Mouse (Mus musculus) CD8-positive naive resting alpha-beta T cell, adult 2 months (primary cell): Measurements from ENCODE around the gene Spin1.

Experiments
- DNase-seq, 2 experiments: peaks; one replicate each; pipeline ENCODE4 v3.0.0; 2022; ENCODE audit warnings: low read depth in 2 of 2, low spot score in 2 of 2

Gene Spin1

DNA sequence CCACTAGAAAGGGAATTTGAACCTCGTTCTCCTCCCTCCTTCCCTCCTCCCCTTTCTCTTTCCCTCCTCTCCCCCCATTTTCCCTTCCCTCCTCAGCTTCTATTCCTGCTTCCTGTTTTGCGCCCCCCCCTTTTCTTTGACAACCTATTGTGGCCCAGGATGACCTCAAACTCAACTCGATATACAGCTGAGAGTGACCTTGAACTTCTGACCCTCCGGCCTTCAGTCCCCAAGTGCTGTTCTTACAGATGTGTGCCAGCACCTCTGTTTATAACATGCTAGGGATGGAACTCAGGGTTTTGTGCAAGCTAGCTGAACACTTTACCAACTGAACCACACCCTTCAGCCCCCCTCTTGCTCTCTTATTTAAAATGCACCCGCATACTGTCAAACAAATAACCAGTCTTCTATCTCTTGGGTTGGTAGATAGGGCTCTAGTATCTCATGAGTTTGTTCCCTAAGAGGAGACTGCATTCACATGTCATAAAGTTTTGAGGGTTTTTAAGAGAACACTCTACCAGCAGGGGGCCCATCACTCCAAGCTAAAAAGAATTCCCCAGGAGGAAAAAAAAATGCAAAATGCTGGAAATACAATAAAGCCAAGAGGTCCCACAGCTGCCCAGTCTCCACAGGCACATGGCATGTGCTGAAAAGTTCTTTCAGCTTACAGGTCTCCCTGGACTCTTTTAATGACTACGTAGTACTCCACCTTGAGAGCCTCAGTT lies 90.9 kb downstream of the Spin1 start:
- no peak for DNase-seq

DNA sequence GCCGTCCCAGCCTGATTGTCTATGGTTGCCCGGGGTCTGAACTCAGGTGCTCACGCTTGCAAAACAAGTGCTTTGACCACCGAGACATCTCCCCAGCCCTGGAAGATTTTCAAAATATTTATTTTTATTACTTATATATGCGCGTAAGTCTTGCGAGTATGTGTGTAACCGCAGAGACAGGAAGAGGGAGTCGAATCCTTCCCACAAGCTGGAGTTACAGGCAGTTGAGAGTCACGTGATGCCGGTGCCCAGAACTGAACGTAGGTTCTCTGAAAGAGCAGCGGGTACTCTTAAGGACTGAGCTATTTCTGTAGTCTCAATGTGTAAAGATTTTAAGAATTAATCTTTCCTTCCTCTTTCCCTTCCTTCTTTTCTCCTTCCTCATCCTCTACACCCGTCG lies 93.2 kb downstream of the Spin1 start:
- DNase-seq = no peak

DNA sequence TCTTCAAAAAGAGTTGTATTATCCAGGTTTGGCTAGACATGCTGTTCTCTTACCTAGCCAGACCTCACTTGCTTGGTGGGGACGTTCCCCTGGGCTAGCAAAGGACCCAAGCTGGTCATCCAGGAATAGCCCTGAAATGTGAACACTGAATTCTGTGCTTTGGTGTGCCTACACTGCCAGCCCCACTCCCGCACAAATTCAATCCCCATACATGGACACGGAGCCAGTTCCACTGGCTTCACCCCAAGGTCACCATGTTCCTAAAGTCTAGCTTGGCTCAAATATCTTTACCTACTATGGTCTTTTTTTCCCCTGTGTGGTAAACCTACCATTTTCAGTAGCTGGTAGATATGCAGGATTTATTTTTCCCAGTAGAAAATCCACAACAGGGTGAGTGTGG lies 97.0 kb downstream of the Spin1 start:
- no peak for DNase-seq

DNA sequence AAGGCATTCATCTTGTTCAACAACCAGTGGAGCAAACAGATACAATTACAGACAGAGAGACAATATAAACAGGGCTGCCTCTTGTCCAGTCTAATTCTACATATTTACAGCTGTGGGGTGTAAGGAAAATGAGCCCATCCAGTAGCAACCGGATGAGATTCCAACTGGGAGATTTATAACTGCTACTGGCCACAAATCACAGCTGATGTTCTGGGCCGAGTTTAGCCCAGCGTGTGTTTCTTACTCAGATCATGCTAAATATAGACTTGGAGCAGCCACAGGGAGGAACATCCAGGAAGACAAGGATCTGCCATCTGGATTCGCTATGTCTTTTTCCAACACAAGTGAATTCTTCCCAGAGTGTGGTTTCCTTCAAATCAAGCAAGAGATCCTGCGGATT lies 97.5 kb downstream of the Spin1 start:
- no peak for DNase-seq
